Mouse (Mus musculus) forebrain, embryonic 14.5 days (tissue): Measurements from ENCODE around the gene Vmn1r83. TPM values are rescaled to one million over a fixed set of nuclear protein-coding genes. Genes with fewer than 3 reads are reported as not detected.

ENCODE experiments used
- ATAC-seq: fragments of 200-750 bp; cut with Nextera tagmentation; 2 replicates; pipeline ENCODE4 v1.8.0; 2017; ENCODE audit warnings: mild to moderate bottlenecking, moderate library complexity
- DNase-seq: peaks from one replicate; pipeline ENCODE4 v3.0.0-alpha.2; 2015; ENCODE audit warnings: low spot score
- H3K27ac ChIP-seq: fragments of 300-500 bp; sonication (generic); 2 replicates; pipeline ENCODE4 v1.5.1; 2014; ENCODE audit warnings: low read depth, mild to moderate bottlenecking, control low read depth, low read length, moderate library complexity
- H3K27me3 ChIP-seq: fragments of 300-500 bp; sonication (generic); replicated peaks from 2 replicates; pipeline ENCODE4 v1.6.1; 2014; ENCODE audit warnings: low read length, control low read depth, mixed read lengths; ENCODE audit not compliant: control insufficient read depth, insufficient read depth
- H3K36me3 ChIP-seq: fragments of 300-500 bp; sonication (generic); 2 replicates; pipeline ENCODE4 v1.6.1; 2014; ENCODE audit warnings: low read length, control low read depth; ENCODE audit not compliant: control insufficient read depth, insufficient read depth
- H3K4me1 ChIP-seq: fragments of 300-500 bp; sonication (generic); 2 replicates; pipeline ENCODE4 v1.6.1; 2014; ENCODE audit warnings: antibody characterized with exemption, low read length, control low read depth; ENCODE audit not compliant: control insufficient read depth, insufficient read depth
- H3K4me2 ChIP-seq: fragments of 300-500 bp; sonication (generic); 2 replicates; pipeline ENCODE4 v1.6.1; 2014; ENCODE audit warnings: mild to moderate bottlenecking, control low read depth, low read length
- H3K4me3 ChIP-seq: fragments of 300-500 bp; sonication (generic); 2 replicates; pipeline ENCODE4 v1.5.1; 2014; ENCODE audit warnings: low read depth, low read length, control low read depth
- H3K9ac ChIP-seq: fragments of 300-500 bp; sonication (generic); 2 replicates; pipeline ENCODE4 v1.6.1; 2014; ENCODE audit warnings: mild to moderate bottlenecking, low read length, control low read depth, moderate library complexity
- H3K9me3 ChIP-seq: fragments of 300-500 bp; sonication (generic); replicated peaks from 2 replicates; pipeline ENCODE4 v1.6.1; 2016; ENCODE audit warnings: low read length, control low read depth, mixed read lengths; ENCODE audit not compliant: control insufficient read depth
- WGBS: fragments of 180-500 bp; shearing (Covaris S2); extraction: QIAGEN DNeasy Blood & Tissue Kit; methylation state at CpG from one replicate; pipeline ENCODE4 v1.1.7; 2014; 5-methylcytosine and 5-hydroxymethylcytosine counted together
- microRNA-seq: library from miRNA; unstranded; fragments of <30 nt; microRNA quantifications from one replicate; pipeline ENCODE4, GENCODE M21; 2016
- polyA plus RNA-seq: library from polyadenylated mRNA; unstranded; fragments of >200 nt; fragmentation: Nextera tagmentation; extraction: Ambion mirVana; gene quantifications from 2 replicates; pipeline ENCODE4 v1.2.1, GENCODE M21; 2014

Gene Vmn1r83
- polyA plus RNA-seq, result not detected in 2 replicates

GRCm38 (mm10) chr7:12329381-12329780, at the start of gene Vmn1r83:
Gene Vmn1r83, minus strand, starts transcription at chr7:12329481.
- Histone ChIP-seq H3K4me3 (no peak within 1 kb of the TSS), H3K4me2 (no peak within 1 kb of the TSS), H3K9me3 (no peaks in the 10 kb centered on the region; the same call in none of the 2 replicates), H3K27ac (no peak within 1 kb of the TSS), H3K36me3 (no peaks in the 10 kb centered on the region), H3K9ac (no peak within 1 kb of the TSS), H3K4me1 (no peaks in the 10 kb centered on the region), H3K27me3 (no peaks in the 10 kb centered on the region)
- DNase-seq (no peak), ATAC-seq (no peak)
- 75% methylated on average over 2 of the region's 2 CpGs for WGBS

- WGBS, result 79% methylated on average over 1 of the region's 1 CpGs
- H3K4me3 ChIP-seq, result no peak within 1 kb of the TSS
These were observed 39.9 kb upstream of the Vmn1r83 start, which contains the start of gene Vmn1r84 for GRCm38 (mm10) chr7:12369173-12369572. Gene Vmn1r84, minus strand, starts transcription at chr7:12369273.

GRCm38 (mm10) chr7:12300130-12300529, 29.2 kb downstream of the Vmn1r83 start, which contains the start of gene Vmn1r82:
Gene Vmn1r82, plus strand, starts transcription at chr7:12300430.
- Histone ChIP-seq H3K9ac (no peak within 1 kb of the TSS), H3K4me2 (no peak within 1 kb of the TSS), H3K27me3 (no peaks in the 10 kb centered on the region), H3K27ac (no peak within 1 kb of the TSS), H3K4me1 (no peaks in the 10 kb centered on the region), H3K9me3 (peaks cover 3% of the 10 kb centered on the region; the same call in 1 of the 2 replicates), H3K4me3 (no peak within 1 kb of the TSS), H3K36me3 (no peaks in the 10 kb centered on the region)
- no peak for DNase-seq
- WGBS, result 57% methylated on average over 2 of the region's 2 CpGs
- no peak for ATAC-seq

More at GRCm38 (mm10) chr7:12369173-12369572, 39.9 kb upstream of the Vmn1r83 start, which contains the start of gene Vmn1r84:
- no peaks in the 10 kb centered on the region for H3K4me1 ChIP-seq
- ATAC-seq, result no peak
- H3K36me3 ChIP-seq, result no peaks in the 10 kb centered on the region
- no peak within 1 kb of the TSS for H3K9ac ChIP-seq
- H3K4me2 ChIP-seq, result no peak within 1 kb of the TSS
- H3K27me3 ChIP-seq, result no peaks in the 10 kb centered on the region
- H3K9me3 ChIP-seq, result no peaks in the 10 kb centered on the region
- no peak within 1 kb of the TSS for H3K27ac ChIP-seq
- no peak for DNase-seq

Small RNA genes lying within 50 kb of the gene (microRNA-seq; reads per million reads assigned to microRNA genes)
- gene Gm23521, result not detected

Other genes starting within 250 kb of the Vmn1r83 start
- gene Vmn1r78, start 179.2 kb downstream of the Vmn1r83 start, polyA plus RNA-seq, result not detected in 2 replicates
- gene Vmn1r79, start 158.2 kb downstream of the Vmn1r83 start, polyA plus RNA-seq, result not detected in 2 replicates
- gene Vmn1r80, start 140.2 kb downstream of the Vmn1r83 start, polyA plus RNA-seq, result not detected in 2 replicates
- not detected in 2 replicates for gene Vmn1r81, start 61.2 kb downstream of the Vmn1r83 start, polyA plus RNA-seq
- gene Vmn1r82, start 29.1 kb downstream of the Vmn1r83 start, polyA plus RNA-seq, result not detected in 2 replicates
- not detected in 2 replicates for gene Vmn1r84, start 39.8 kb upstream of the Vmn1r83 start, polyA plus RNA-seq
- 8.4 and 11.7 TPM in 2 replicates for gene Zfp551, start 93.3 kb upstream of the Vmn1r83 start, polyA plus RNA-seq
- 52.7 and 63.7 TPM in 2 replicates for gene Zfp606, start 148.8 kb upstream of the Vmn1r83 start, polyA plus RNA-seq
- gene 2900092C05Rik, start 183.0 kb upstream of the Vmn1r83 start, polyA plus RNA-seq, result not detected in 2 replicates